Mouse (Mus musculus): ENCODE measurements around the gene B4galnt3.

DNA sequence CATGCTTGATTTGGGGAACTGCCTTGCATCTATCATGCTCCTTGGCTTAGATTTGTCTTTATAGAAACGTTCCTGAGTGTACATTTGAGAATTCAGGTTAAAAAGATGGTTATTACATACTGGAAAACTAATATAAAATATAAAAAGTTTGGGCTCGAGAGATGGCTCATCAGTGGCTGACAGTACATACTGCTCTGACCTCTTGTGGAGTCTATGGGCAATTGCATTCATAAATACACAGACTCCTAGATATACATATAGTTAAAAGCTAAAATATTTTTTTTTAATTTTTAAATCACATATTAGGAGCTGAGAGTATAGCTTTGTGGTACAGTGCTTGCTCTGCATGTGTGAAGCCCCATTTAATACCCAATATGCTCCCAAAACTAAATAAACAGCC lies 38.0 kb upstream of the B4galnt3 start:
- TF ChIP-seq CTCF (IDR thresholded peaks at IDR 0.05; ENCODE audit: low read depth, low read length) (no peak), EP300 (IDR thresholded peaks at IDR 0.05; ENCODE audit: insufficient read depth, low read depth, low read length) (no peak), POLR2A (IDR thresholded peaks at IDR 0.05; ENCODE audit: insufficient read depth, low read length) (no peak)

Data from ES-Bruce4 (cell line).